Mouse (Mus musculus) E14TG2a.4 (cell line): ENCODE measurements around the gene Ormdl2.

ENCODE experiments used
- CTCF ChIP-seq: conservative IDR thresholded peaks from 2 replicates; pipeline ENCODE4 v1.5.1; 2014; ENCODE audit warnings: low read length
- NANOG ChIP-seq: IDR thresholded peaks from 2 replicates; pipeline ENCODE4 v1.6.1; 2014; ENCODE audit warnings: borderline replicate concordance, low read length, mixed read lengths

- no peak for TF ChIP-seq CTCF
- TF ChIP-seq NANOG: no peak
These were observed 27.0 kb upstream of the Ormdl2 start for GRCm38 (mm10) chr10:128848426-128848825.
